Mouse (Mus musculus): ENCODE data around the gene Hadha.

- TF ChIP-seq CTCF (IDR thresholded peaks at IDR 0.05) = no peak
- no peak for TF ChIP-seq EP300 (IDR thresholded peaks at IDR 0.05)
Observed at GRCm38 (mm10) chr5:30203216-30203885, 48.4 kb upstream of the Hadha start.

All from lung, postnatal 0 days (tissue).